Mouse (Mus musculus): ENCODE measurements around the gene Prr14.

Gene Prr14

DNA sequence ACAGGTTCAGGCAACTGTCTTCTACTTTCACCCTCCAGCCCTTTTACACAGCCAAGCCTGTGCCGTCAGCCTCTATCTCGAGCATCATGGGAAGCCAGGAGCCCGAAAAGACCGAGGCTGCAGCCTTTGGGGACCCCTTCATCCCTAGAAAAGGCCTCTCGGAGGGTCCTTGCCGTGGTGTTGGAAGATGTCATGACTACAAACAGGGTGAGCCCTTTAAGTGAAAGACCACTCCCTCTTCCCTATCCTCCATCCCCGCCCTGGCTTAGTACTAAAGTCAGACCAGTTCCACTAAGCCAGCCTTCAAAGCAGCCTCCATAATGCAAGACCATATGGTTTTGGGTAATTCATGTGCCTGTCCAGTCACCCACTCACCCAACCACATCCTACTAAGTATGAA, 12.6 kb downstream of the Prr14 start:
- WGBS: 1% methylated on average over 7 of the region's 7 CpGs

DNA sequence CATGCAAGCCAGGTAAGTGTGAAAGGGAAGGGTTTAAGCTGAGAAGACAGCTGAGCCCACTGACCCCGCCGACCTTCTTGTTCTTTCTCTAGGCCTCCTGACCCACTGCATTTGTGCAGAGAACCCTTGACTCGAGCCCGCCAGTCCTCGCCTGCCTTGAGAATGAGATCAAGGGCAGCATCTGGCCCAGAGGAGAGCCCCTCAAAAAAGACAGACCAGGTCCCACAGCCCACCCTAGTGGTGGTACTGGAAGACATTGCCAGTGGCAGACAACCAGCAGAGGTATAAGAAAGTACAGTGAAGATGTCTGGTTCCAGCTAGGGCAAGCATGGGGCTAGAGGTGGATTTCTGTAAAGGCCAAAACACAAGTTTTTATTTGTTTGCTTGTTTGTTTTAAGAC, 14.3 kb downstream of the Prr14 start:
- 76% methylated on average over 5 of the region's 5 CpGs for WGBS

DNA sequence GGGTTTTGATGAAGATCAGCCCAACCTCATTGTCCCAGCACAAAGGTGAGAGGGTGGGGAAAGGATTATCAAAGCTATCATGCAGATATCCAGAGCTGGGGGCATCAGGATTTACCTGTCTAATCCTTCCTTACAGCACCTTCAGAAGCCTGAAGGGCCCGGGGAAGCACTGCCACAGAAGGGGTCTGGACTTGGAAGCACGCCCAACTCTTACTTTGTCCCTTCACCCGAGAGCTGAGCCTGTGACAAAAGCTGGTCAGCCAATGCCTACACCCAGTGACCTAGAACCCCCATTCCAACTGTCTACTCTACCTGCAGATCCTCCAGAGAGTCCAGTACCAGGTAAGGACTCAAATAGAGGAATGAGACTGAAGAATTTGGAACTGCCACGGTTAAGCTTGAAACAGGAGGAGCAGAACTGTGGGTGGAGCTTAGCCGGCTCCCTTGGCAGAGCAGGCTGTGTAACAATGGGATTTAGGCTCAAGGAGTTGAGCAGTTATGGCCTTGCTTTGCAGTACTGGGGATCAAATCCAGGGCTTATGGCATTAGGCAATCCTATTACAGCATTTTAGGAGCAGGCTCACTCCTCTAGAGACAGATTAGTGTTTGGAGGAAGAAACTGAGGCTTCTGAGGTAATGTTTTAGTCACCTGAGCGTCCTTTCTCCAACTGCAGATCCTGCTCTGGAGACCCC, 15.1 kb downstream of the Prr14 start:
- WGBS: 55% methylated on average over 6 of the region's 6 CpGs

DNA sequence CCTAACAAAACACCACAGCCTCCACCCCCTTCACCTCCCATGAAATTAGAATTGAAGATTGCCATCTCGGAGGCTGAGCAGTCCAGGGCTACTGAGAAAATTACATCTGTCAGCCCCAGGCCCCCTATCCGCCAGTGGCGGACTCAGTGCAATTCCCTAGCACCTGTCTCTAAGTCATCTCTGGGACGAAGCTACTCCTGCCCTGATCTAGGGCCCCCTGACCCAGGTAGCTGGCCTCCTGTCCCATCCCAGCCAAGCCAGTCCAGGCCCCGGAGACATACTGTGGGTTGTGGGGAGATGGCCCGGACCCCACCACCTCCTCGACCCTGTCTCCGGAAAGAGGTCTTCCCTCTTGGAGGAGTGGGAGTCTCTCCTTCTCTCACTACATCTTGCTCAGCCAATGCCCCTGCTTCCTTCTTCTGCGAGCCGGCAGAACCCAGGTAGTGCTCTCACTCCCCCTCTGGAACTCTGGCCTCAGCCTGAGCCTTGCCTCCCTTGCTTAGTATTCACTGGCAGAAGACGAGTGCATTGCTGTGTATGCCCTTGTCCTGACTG, 15.9 kb downstream of the Prr14 start:
- 94% methylated on average over 11 of the region's 11 CpGs for WGBS

DNA sequence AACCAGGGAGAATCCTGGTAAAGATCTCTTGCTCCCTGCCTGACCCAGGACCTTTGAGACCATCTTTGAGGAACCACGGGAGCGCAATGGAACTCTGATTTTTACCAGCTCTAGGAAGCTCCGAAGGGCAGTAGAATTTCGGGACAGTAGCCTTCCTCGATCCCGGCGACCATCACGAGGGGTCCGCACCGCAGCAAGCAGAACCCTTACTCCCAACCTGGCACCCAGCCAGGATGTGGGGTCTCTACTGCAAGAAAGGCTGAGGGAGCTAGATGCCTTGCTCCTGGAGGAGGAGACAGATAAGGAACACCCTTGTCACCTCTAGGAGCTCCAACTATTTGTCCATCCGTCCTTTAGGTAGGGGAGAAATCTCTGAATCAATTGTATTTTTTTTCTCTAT, 16.9 kb downstream of the Prr14 start:
- WGBS: 92% methylated on average over 11 of the region's 11 CpGs

DNA sequence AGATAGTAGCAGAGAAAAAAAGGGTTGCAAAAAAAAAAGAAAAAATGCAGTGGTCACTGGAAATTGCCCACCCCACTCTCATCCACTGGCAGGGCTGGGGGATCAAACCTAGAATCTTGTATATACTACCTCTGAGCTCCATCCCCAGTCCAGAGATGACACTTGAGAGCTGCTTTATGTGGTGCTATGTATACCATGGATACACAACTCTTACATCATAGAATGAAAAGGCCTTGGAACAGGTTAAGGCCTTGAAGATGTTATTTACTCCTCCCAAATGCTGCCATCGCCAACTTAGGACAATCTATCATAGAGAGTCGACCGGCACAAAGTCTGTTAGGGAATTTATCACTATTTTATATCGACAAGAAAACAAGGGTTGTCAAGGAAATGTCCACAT, 17.4 kb downstream of the Prr14 start:
- 77% methylated on average over 4 of the region's 4 CpGs for WGBS

DNA sequence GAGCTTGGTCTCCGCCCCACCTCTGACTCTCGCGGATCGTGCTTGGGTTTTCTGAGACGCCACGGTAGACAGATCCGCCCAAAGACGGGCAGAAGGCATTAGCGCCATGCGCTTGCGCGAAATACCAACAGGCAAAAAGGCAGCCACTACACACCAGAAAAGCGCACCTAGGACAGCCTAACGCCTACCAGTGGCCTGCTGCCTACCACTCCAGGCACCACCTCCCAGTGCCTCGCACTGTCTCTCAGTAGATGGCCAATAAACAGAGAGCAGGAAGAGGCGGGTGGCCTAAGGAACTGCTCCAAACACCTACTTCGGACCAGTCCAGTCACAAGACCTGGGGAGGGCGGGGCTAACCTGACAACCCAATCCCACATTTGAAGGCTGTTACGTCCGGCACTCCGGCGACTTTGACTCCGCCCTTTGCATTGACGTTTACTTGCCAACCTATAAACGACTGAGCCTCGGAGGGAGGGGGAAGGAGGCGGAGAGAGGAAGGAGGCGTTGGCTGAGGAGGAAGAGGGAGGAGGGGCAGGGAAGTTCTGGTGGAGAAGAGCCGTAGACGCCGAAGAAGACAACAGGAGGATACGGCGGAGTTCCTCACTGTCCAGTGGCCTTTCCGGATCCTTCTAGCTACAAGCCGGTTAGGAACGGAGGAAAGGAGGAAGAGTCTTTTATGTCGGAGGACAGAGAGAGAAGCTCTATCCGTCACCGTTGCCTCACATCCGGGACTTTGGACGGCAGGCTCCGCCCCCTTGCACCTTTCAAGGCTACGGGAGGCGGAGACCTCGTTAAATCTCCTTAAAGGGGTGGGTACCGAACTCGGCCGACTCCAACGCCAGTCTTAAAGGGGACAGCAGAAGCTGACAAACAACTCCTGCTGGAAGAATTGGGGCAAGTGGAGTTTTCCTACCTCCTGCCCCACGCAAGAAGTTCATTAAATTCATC, 18.6 kb downstream of the Prr14 start:
- under 1% methylated on average over 50 of the region's 50 CpGs for WGBS

DNA sequence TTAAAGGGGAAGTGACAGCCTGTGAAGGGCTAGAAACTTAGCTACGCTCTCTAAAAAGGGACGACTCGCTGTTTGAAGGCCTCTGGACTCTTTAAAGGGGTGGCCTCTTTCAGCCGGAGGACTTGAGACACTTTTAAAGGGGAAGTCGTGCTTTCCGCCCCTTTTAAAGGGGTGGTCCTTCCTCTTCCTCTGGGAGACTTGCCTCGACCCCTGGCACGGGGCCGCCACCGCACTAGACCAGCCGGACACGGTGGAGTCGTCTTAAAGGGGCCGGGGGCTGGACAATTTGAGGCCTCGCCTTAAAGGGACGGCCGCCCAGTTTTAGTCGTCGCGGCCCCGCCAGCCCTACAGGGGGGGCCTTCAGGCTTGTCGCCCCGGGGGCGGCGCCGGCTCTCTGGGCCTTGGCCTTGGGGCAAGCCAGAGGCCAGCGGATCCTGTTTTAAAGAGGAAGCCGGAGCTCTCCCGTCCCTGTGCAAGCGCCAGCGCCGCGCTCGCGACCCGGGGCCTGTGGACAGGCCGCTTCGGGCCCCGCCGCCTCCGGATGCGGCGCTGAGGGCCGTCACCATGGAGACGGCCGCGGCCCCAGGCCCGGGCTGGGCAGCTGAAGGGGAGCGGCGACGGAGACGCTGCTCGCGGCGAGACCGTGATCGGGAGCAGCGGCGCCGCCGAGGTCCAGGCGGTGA, 19.4 kb downstream of the Prr14 start, which contains the start of gene Fbrs:
Gene Fbrs (plus strand): TSS at position 565 of the 683 bp plus-strand sequence.
- under 1% methylated on average over 62 of the region's 62 CpGs for WGBS

DNA sequence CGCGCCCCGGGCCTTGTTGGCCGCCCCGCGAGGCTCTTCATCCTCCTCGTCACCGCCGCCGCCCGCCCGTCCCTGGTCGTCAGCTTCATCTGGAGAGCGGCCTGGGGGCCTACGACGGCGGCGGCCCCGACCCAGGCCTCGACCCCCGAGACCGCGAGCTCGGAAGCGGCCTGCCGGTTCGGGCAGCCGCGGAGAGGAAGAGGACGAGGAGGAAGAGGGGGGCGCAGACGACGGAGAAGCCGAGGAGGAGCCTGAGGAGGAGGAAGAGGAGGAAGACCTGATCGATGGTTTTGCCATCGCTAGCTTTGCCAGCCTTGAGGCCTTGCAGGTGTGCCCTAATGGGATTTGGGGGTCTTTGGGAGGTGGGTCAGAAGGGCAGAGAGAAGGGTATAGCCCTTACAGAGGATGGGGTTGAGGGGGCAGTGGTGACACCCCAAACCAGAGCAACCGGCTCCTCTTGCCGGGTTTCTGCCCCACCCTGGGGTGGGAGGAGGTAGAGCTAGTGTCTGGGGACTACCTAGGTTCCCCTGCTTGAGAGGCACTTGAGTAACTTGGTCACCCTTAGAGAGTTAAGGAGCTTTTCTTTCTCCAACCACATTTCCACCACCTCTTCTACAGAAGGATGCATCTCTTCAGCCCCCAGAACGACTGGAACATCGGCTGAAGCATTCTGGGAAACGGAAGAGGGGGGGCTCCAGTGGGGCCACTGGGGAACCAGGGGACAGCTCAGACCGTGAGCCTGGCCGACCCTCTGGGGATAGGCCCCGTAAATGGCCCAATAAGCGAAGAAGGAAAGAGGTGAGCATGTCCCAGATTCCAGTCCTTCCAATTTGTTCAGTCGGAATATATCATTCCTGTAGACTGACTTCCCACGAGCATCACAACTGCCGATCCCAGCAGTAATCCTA, 20.2 kb downstream of the Prr14 start:
- WGBS: 2% methylated on average over 47 of the region's 48 CpGs

DNA sequence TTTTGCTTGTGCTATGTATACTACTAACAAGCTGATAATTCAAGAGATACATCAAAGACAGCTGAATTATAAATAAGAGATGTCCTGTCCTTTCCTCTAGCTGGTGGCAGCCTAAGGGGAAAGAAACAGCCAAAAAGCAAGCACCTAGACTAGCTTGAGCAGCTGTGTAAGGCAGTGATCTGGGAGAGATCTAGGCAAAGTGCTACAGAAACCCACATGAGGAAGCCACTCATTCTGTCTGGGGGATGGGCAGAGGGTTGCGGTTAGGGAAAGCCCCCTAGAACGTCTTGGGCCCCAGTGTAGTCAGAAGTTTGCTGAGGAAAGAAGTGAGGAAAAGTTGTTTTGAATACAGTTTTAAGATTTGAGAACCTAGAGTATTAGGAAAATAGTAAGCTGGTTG, 20.9 kb downstream of the Prr14 start:
- 53% methylated on average over 2 of the region's 2 CpGs for WGBS

DNA sequence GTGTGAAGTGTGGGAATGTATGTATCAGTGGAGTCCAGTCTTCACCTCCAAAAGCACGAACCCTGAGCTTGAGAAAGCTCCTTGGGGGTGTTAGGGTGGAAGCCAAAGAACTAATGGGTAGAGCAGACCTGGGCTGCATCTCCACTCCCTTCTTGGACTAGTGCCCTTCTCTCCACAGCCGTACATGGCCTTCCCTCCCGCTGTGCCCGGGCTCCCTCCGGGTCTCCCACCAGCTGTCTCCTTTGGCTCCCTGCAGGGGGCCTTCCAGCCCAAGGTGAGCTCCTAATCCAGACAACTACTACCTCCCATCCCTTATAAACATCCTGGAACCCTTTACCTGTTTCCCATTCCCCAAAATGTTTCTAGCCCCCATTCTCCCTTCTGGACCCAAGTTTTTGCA, 26.0 kb downstream of the Prr14 start:
- 54% methylated on average over 5 of the region's 5 CpGs for WGBS

DNA sequence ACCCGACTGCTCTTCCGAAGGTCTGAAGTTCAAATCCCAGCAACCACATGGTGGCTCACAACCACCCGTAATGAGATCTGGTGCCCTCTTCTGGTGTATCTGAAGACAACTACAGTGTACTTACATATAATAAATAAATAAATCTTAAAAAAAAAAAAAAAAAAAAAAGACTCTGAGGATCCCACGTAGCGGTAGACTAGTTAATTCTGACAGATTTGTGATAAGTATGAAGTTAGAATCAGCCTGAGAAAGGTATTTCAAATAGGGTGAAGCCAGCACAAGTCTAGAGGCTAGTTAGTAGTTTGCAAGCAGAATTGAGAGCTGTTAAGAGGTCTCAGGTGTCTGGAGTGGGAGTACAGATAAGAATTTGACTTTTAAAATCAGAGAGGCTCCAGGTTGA, 29.0 kb downstream of the Prr14 start:
- 61% methylated on average over 4 of the region's 5 CpGs for WGBS

DNA sequence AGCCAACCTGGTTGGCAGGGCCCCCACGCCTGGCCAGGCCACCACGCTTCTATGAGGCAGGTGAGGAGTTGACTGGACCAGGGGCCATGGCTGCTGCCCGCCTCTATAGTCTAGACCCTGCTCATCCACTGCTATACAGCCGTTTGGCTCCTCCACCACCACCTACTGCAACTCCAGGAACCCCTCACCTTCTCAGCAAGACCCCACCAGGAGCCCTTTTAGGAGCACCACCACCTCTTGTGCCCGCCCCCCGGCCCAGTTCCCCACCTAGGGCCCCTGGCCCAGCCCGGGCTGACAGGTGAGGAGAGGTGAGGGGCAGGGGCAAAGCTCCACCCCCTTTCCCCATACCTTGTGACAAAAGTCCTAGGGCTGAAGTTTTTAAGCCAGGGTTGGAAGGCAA, 30.6 kb downstream of the Prr14 start:
- WGBS: 98% methylated on average over 7 of the region's 7 CpGs

DNA sequence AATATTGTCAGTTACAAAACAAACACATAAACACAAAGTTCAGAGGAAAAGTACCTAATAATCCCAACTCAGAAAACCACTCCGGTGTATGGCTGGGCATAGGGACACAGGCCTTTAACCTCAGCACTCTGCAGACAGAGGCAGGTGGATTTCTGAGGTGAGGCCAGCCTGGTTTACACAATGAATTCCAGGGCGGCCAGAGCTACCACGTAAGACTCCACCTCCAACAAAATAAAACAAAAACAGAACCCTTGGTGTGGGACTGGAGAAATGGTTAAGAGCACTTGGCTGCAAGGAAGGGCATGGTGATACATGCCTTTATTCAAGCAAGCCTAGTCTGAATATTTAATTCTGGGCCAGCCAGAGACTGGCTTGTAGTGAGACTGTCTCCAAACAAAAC, 32.4 kb downstream of the Prr14 start:
- WGBS: 81% methylated on average over 3 of the region's 3 CpGs

DNA sequence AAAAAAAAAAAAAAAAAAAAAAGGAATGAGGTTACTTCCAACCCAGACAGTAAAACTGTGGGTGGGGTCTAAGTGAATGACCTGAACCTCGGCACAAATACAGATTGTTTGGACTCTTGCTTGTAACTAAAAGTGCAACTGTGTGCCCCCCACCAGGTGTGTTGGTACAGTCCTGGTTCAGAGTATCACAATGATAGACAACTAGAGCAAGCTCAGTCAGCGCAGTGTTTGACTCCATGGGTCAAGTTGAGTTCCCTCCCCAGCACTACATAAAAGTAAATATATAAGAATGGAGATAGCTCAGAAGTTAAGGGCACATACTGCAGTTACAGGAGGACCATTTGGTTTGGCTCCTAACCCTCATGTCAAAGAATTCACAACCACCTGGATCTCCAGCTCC, 38.0 kb downstream of the Prr14 start:
- WGBS: 82% methylated on average over 2 of the region's 2 CpGs

DNA sequence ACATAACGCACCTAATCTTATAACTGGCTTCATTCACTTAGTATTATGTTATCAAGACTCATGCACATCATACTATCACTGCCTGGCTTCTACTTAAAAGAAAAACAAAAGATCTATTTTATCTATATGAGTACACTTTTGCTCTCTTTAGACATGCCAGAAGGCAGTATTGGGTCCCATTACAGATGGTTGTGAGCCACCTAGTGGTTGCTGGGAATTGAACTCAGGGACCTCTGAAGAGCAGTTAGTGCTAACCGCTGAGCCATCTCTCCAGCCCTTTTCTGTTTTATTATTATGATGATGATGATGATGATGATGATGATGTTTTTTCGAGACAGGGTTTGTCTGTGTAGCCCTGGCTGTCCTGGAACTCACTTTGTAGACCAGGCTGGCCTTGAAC, 39.0 kb downstream of the Prr14 start:
- WGBS: 46% methylated on average over 3 of the region's 3 CpGs

DNA sequence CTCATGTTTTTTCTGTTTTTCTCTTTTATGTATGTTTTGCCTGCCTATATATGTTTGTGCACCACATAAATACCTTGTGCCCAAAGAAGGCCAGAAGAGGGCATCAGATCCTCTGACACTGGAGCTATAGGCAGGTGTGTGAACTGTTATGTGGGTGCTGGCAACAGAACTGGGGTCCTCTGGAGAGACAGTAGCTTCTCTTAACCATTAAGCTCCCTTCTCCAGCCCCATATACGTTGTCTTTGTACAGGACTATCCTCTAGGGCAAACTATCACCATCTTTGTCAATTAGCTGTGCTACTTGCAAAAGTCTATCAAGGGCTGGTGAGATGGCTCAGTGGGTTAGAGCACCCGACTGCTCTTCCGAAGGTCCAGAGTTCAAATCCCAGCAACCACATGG, 48.9 kb downstream of the Prr14 start:
- 96% methylated on average over 3 of the region's 3 CpGs for WGBS

DNA sequence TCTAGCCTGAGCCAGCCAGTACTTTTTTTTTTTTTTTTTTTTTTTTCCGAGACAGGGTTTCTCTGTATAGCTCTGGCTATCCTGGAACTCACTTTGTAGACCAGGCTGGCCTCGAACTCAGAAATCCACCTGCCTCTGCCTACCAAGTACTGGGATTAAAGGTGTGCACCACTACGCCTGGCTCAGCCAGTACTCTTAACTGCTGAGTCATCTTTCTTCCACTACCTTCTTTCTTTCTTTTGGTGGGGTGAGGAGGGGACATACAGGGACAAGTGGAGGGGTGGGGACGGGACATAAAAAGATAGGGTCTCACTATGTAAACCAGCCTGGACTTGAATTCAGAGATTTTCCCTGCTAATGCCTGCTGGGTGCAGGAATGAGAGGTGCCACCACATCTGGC, 50.4 kb downstream of the Prr14 start:
- 84% methylated on average over 4 of the region's 4 CpGs for WGBS

DNA sequence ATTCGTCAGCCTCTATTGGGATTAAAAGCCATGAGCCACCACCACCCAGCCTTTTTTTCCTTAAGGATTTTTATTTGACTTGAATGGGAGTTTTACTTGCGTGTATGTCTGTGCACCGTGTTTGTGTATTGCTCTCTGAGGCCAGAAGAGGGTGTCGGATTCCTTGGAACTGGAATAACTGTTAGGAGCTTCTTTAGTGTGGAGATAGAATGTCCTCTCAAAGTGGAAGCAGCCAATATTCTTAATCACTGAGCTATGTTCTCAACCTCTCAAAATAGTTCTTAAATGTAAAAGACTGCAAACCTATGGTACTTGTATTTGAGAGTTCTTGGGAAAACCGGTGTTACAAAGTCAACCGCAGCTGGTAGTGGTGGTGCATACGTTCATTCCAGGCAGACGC, 51.8 kb downstream of the Prr14 start:
- WGBS: 20% methylated on average over 8 of the region's 8 CpGs

DNA sequence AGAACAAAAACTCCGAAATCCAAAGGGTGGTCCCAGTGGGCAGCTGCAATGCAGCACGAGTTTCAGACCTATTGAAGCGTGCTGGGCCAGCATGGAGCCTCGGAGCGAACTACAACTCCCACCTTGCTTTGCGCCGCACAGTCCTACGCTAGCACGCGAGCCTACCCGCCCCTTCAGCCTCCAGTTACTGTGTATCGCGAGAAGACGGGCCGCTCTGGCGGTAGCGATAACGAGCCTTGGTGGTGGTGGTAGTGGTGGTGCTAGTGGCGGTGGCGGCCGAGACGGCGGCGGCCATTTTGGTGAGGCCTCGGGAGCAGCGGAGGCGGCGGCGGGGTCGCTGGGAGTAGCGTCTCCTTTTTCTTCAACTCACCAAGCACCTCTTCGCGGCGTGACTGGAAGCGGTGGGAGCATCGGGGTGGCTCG, 52.4 kb downstream of the Prr14 start, which contains the start of gene Srcap:
Gene Srcap (plus strand): TSS at position 176 of the 423 bp plus-strand sequence.
- WGBS: under 1% methylated on average over 37 of the region's 37 CpGs
